Mouse (Mus musculus): ENCODE data around the gene Otogl. TPM values are rescaled to one million over a fixed set of nuclear protein-coding genes. Genes with fewer than 3 reads are reported as not detected.
"Not testable (repeated sequence)": the region's sequence is repeated elsewhere in the genome, so short reads cannot be mapped to it uniquely, and the experiment has no call there.

Otogl gene
- polyA plus RNA-seq, 1 experiment: 0.07 TPM

GRCm38 (mm10) chr10:107867414-107867813 is 44.5 kb downstream of the Otogl start:
- DNase-seq (ENCODE audit: low read depth): no peak
- TF ChIP-seq CTCF (IDR thresholded peaks at IDR 0.05; ENCODE audit: borderline replicate concordance, extremely low read depth, insufficient read depth, insufficient read length) (no peak), POLR2A (IDR thresholded peaks at IDR 0.05; ENCODE audit: borderline replicate concordance, extremely low read depth, insufficient read depth, insufficient read length, poor library complexity, severe bottlenecking) (no peak)

- peak; percentile 84 for DNase-seq (ENCODE audit: low read depth)
- TF ChIP-seq CTCF (IDR thresholded peaks at IDR 0.05; ENCODE audit: borderline replicate concordance, extremely low read depth, insufficient read depth, insufficient read length) (no peak), POLR2A (IDR thresholded peaks at IDR 0.05; ENCODE audit: borderline replicate concordance, extremely low read depth, insufficient read depth, insufficient read length, poor library complexity, severe bottlenecking) (no peak)
Measured at GRCm38 (mm10) chr10:107860235-107860917, 51.6 kb downstream of the Otogl start.

- TF ChIP-seq CTCF (IDR thresholded peaks at IDR 0.05; ENCODE audit: borderline replicate concordance, extremely low read depth, insufficient read depth, insufficient read length): no peak
- TF ChIP-seq POLR2A (IDR thresholded peaks at IDR 0.05; ENCODE audit: borderline replicate concordance, extremely low read depth, insufficient read depth, insufficient read length, poor library complexity, severe bottlenecking): no peak
- DNase-seq (ENCODE audit: low read depth): no peak
Measured at GRCm38 (mm10) chr10:107859220-107859619, 52.7 kb downstream of the Otogl start.

GRCm38 (mm10) chr10:107858684-107859083 is 53.2 kb downstream of the Otogl start:
- TF ChIP-seq CTCF (IDR thresholded peaks at IDR 0.05; ENCODE audit: borderline replicate concordance, extremely low read depth, insufficient read depth, insufficient read length): peak; percentile 69
- TF ChIP-seq POLR2A (IDR thresholded peaks at IDR 0.05; ENCODE audit: borderline replicate concordance, extremely low read depth, insufficient read depth, insufficient read length, poor library complexity, severe bottlenecking): no peak
- DNase-seq (ENCODE audit: low read depth): peak; percentile 80

GRCm38 (mm10) chr10:107844906-107845305 is 67.0 kb downstream of the Otogl start:
- TF ChIP-seq POLR2A (IDR thresholded peaks at IDR 0.05; ENCODE audit: borderline replicate concordance, extremely low read depth, insufficient read depth, insufficient read length, poor library complexity, severe bottlenecking) (no peak), CTCF (IDR thresholded peaks at IDR 0.05; ENCODE audit: borderline replicate concordance, extremely low read depth, insufficient read depth, insufficient read length) (no peak)
- DNase-seq (ENCODE audit: low read depth): no peak

- DNase-seq (ENCODE audit: low read depth): peak; percentile 44
- TF ChIP-seq POLR2A (IDR thresholded peaks at IDR 0.05; ENCODE audit: borderline replicate concordance, extremely low read depth, insufficient read depth, insufficient read length, poor library complexity, severe bottlenecking): no peak
- TF ChIP-seq CTCF (IDR thresholded peaks at IDR 0.05; ENCODE audit: borderline replicate concordance, extremely low read depth, insufficient read depth, insufficient read length): no peak
Measured at GRCm38 (mm10) chr10:107834452-107835239, 77.3 kb downstream of the Otogl start.

GRCm38 (mm10) chr10:107829151-107829550 is 82.8 kb downstream of the Otogl start:
- no peak for DNase-seq (ENCODE audit: low read depth)
- TF ChIP-seq POLR2A (IDR thresholded peaks at IDR 0.05; ENCODE audit: borderline replicate concordance, extremely low read depth, insufficient read depth, insufficient read length, poor library complexity, severe bottlenecking): no peak
- TF ChIP-seq CTCF (IDR thresholded peaks at IDR 0.05; ENCODE audit: borderline replicate concordance, extremely low read depth, insufficient read depth, insufficient read length): no peak

- peak; percentile 24 for DNase-seq (ENCODE audit: low read depth)
- TF ChIP-seq CTCF (IDR thresholded peaks at IDR 0.05; ENCODE audit: borderline replicate concordance, extremely low read depth, insufficient read depth, insufficient read length) (no peak), POLR2A (IDR thresholded peaks at IDR 0.05; ENCODE audit: borderline replicate concordance, extremely low read depth, insufficient read depth, insufficient read length, poor library complexity, severe bottlenecking) (no peak)
Measured at GRCm38 (mm10) chr10:107813814-107814483, 98.0 kb downstream of the Otogl start.

- TF ChIP-seq CTCF (IDR thresholded peaks at IDR 0.05; ENCODE audit: borderline replicate concordance, extremely low read depth, insufficient read depth, insufficient read length) (no peak), POLR2A (IDR thresholded peaks at IDR 0.05; ENCODE audit: borderline replicate concordance, extremely low read depth, insufficient read depth, insufficient read length, poor library complexity, severe bottlenecking) (no peak)
- DNase-seq (ENCODE audit: low read depth): no peak
Measured at GRCm38 (mm10) chr10:107810649-107811398, 101.1 kb downstream of the Otogl start.

- TF ChIP-seq POLR2A (IDR thresholded peaks at IDR 0.05; ENCODE audit: borderline replicate concordance, extremely low read depth, insufficient read depth, insufficient read length, poor library complexity, severe bottlenecking) (no peak), CTCF (IDR thresholded peaks at IDR 0.05; ENCODE audit: borderline replicate concordance, extremely low read depth, insufficient read depth, insufficient read length) (no peak)
Measured at GRCm38 (mm10) chr10:107805203-107805602, 106.7 kb downstream of the Otogl start.

GRCm38 (mm10) chr10:107804285-107804684 is 107.6 kb downstream of the Otogl start:
- not testable (repeated sequence) for DNase-seq (ENCODE audit: low read depth)

More at GRCm38 (mm10) chr10:107805203-107805602, 106.7 kb downstream of the Otogl start:
- no peak for DNase-seq (ENCODE audit: low read depth)

Data from brain, embryonic 14.5 days (tissue).